ENCODE assay signal across 14 mouse cellular contexts in genomic region chr7:12980291-12980690, GRCm38 (mm10). TPM values are rescaled to one million over a fixed set of nuclear protein-coding genes. Genes with fewer than 3 reads are reported as not detected.
"Had no signal": no experiment of that assay in that cellular context is flagged by ENCODE, and none has a peak within 500 bp of the region (broad histone marks: within the 10 kb centered on the region; RNA-seq: fewer than 3 reads in every experiment).

No protein-coding gene starts in this region.

- DNase-seq: kidney, adult 2 months; kidney, postnatal 36 days; layer of hippocampus, adult 9-11 months; layer of hippocampus, postnatal 36 days; thymus, adult 18-20 months; thymus, postnatal 14 days had no signal

- H3K9ac ChIP-seq: kidney, embryonic 15.5 days; limb, embryonic 13.5 days; liver, embryonic 12.5 days; midbrain, embryonic 15.5 days; neural tube, embryonic 12.5 days had no signal

- H3K36me3 ChIP-seq: midbrain, embryonic 15.5 days had no signal

- H3K4me2 ChIP-seq: kidney, embryonic 15.5 days; limb, embryonic 13.5 days; liver, embryonic 12.5 days; midbrain, embryonic 11.5 days; midbrain, embryonic 15.5 days; neural tube, embryonic 12.5 days had no signal

- H3K9me3 ChIP-seq: kidney, embryonic 15.5 days; limb, embryonic 13.5 days; megakaryocyte, embryonic 14.5 days; midbrain, embryonic 15.5 days; neural tube, embryonic 12.5 days had no signal

- H3K4me3 ChIP-seq: kidney, embryonic 15.5 days; limb, embryonic 13.5 days; liver, embryonic 12.5 days; midbrain, embryonic 15.5 days; neural tube, embryonic 12.5 days had no signal

- H3K27me3 ChIP-seq: kidney, embryonic 15.5 days; limb, embryonic 13.5 days; liver, embryonic 12.5 days; megakaryocyte, embryonic 14.5 days; midbrain, embryonic 15.5 days; neural tube, embryonic 12.5 days had no signal

- ATAC-seq: liver, embryonic 12.5 days; midbrain, embryonic 15.5 days had no signal

- H3K27ac ChIP-seq: kidney, embryonic 15.5 days; limb, embryonic 13.5 days; liver, embryonic 12.5 days; midbrain, embryonic 15.5 days; neural tube, embryonic 12.5 days; stomach, postnatal 0 days had no signal

RNA-seq across cellular contexts. Expression of gene Slc27a5, which starts 17.7 kb away (rescaled TPM):
- polyA plus RNA-seq: midbrain, embryonic 11.5 days had no signal
